Mouse (Mus musculus) intestine, postnatal 0 days (tissue): ENCODE results near the gene Itga2b. TPM values are rescaled to one million over a fixed set of nuclear protein-coding genes. Genes with fewer than 3 reads are reported as not detected.
"Not testable (repeated sequence)": the region's sequence is repeated elsewhere in the genome, so short reads cannot be mapped to it uniquely, and the experiment has no call there.

Experiments used
- ATAC-seq: fragments of 200-750 bp; cut with Nextera tagmentation; 2 replicates; pipeline ENCODE4 v1.8.0; 2017; ENCODE audit warnings: mild to moderate bottlenecking, moderate TSS enrichment, moderate library complexity
- H3K27ac ChIP-seq: fragments of 300-500 bp; sonication (generic); 2 replicates; pipeline ENCODE4 v1.5.1; 2014; ENCODE audit warnings: mild to moderate bottlenecking, low read depth, low read length, moderate library complexity
- H3K27me3 ChIP-seq: fragments of 300-500 bp; sonication (generic); replicated peaks from 2 replicates; pipeline ENCODE4 v1.6.1; 2014; ENCODE audit warnings: low read length, mixed read lengths; ENCODE audit not compliant: control insufficient read depth, insufficient read depth
- H3K36me3 ChIP-seq: fragments of 300-500 bp; sonication (generic); 2 replicates; pipeline ENCODE4 v1.6.1; 2014; ENCODE audit warnings: mild to moderate bottlenecking, moderate library complexity; ENCODE audit not compliant: control insufficient read depth, insufficient read depth
- H3K4me1 ChIP-seq: fragments of 300-500 bp; sonication (generic); replicated peaks from 2 replicates; pipeline ENCODE4 v1.6.1; 2014; ENCODE audit warnings: antibody characterized with exemption, low read length, mixed read lengths; ENCODE audit not compliant: control insufficient read depth, insufficient read depth
- H3K4me2 ChIP-seq: fragments of 300-500 bp; sonication (generic); replicated peaks from 2 replicates; pipeline ENCODE4 v1.6.1; 2014; ENCODE audit warnings: low read depth, mild to moderate bottlenecking, moderate library complexity
- H3K4me3 ChIP-seq: fragments of 300-500 bp; sonication (generic); 2 replicates; pipeline ENCODE4 v1.5.1; 2014; ENCODE audit warnings: low read depth, low read length
- H3K9ac ChIP-seq: fragments of 300-500 bp; sonication (generic); 2 replicates; pipeline ENCODE4 v1.6.1; 2014; ENCODE audit warnings: mild to moderate bottlenecking, low read depth, low read length
- H3K9me3 ChIP-seq: fragments of 300-500 bp; sonication (generic); 2 replicates; pipeline ENCODE4 v1.6.1; 2016; ENCODE audit warnings: mixed run types; ENCODE audit not compliant: control insufficient read depth
- CTCF ChIP-seq: sonication (generic); IDR thresholded peaks from 2 replicates; pipeline ENCODE4 v1.5.1; 2016; ENCODE audit warnings: low read depth, mild to moderate bottlenecking, control low read depth, antibody characterized with exemption, moderate library complexity
- WGBS: fragments of 180-500 bp; shearing (Covaris S2); extraction: QIAGEN DNeasy Blood & Tissue Kit; methylation state at CpG from one replicate; pipeline ENCODE4 v1.1.7; 2014; 5-methylcytosine and 5-hydroxymethylcytosine counted together
- polyA plus RNA-seq: library from polyadenylated mRNA; unstranded; fragments of >200 nt; fragmentation: Nextera tagmentation; extraction: Ambion mirVana; gene quantifications from 2 replicates; pipeline ENCODE4 v1.2.1, GENCODE M21; 2015

Gene Itga2b
- polyA plus RNA-seq, 1 experiment from 2014 or later: 2.5 TPM

DNA sequence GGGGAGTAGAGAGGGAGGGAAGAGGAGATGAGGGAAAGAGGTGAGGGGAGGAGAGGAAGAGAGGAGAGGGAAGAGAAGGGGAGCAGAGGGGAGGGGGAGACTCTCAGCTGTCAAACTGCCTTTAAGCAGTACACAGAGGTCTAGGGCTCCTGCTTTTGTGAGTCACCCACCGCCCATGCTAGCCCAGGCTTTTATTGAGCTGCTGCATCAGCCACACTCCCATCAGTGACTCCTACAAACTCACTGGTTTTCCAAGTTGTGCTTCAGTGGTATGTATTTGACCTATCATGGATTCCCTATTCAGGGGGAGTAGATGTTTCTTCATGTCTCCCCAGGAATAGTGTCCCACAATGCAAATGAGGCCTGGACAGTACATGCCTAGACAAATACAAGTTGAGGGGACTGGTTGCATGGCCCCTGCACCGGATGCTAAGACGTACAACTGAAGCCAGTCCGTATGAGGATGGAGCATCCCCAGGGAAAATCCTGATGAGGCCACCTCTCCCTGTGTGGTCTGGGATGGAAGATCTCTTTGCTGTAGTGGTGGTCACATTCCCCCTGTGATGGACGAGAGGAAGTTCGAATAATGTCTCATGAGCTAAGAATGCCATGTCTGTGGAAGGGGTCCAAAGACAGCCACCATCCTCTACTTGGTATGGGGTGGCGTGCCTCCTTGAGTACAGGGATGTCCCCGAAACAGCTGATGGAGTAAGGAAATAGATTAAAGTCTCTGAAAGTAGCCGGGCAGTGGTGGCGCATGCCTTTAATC, 54.7 kb downstream of the Itga2b start:
- Histone ChIP-seq H3K4me3 (no peak overlapping the region), H3K9ac (no peak overlapping the region), H3K9me3 (no peaks in the 10 kb centered on the region), H3K4me2 (no peak overlapping the region), H3K27me3 (no peaks in the 10 kb centered on the region), H3K27ac (no peak overlapping the region), H3K36me3 (no peaks in the 10 kb centered on the region), H3K4me1 (no peaks in the 10 kb centered on the region)
- no peak for ATAC-seq
- 65% methylated on average over 10 of the region's 10 CpGs for WGBS
- TF ChIP-seq CTCF: no peak

DNA sequence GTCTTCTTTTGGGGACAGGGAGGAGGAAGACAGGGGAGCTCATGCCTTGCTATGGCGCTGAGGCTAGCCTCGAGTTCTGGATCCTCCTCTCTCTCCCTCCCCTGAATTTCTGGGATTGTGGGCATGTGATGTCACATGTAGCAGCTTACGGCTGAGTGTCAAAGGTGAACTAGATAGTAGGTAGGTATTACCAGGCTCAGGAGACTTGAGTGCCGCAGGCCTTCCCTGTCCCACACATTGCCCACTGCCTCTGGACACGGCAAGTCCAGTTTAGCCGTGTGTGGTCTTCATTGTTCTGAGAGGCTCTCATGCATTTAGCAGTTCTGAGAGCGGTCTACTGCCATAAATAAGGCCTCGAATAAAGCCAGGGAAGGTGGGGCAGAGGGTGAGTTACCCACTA, 56.9 kb downstream of the Itga2b start:
- Histone ChIP-seq H3K27ac (no peak overlapping the region), H3K4me2 (no peak overlapping the region), H3K9me3 (no peaks in the 10 kb centered on the region), H3K4me1 (no peaks in the 10 kb centered on the region; the same call in 1 of the 2 replicates), H3K27me3 (no peaks in the 10 kb centered on the region), H3K9ac (no peak overlapping the region), H3K4me3 (no peak overlapping the region), H3K36me3 (no peaks in the 10 kb centered on the region)
- ATAC-seq: no peak
- no peak for TF ChIP-seq CTCF
- 72% methylated on average over 8 of the region's 8 CpGs for WGBS

DNA sequence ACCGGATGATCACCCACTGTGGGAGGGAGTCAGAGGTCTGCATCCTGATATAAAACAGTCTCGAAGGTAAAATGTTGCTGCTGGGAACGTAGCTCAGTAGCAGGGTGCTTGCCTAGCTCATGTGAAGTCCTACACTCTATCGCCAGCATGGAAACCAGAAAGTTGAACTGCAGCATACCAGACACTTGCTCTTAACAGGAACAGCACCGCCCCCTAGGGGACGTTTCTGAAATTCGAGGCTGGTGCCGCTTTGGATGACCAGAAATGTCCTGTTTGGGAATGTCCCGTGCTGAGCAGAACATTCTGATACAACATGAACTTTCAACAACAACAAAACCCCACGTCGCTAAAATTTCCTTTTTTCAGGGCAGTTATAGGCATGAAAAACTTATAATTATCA, 58.2 kb downstream of the Itga2b start:
- TF ChIP-seq CTCF: peak; percentile 95
- H3K9me3 ChIP-seq: no peaks in the 10 kb centered on the region
- no peaks in the 10 kb centered on the region for H3K36me3 ChIP-seq
- H3K9ac ChIP-seq: no peak overlapping the region
- no peak overlapping the region for H3K4me2 ChIP-seq
- 6% methylated on average over 11 of the region's 11 CpGs for WGBS
- H3K27ac ChIP-seq: no peak overlapping the region
- H3K27me3 ChIP-seq: no peaks in the 10 kb centered on the region
- no peak for ATAC-seq
- no peaks in the 10 kb centered on the region; the same call in 1 of the 2 replicates for H3K4me1 ChIP-seq
- no peak overlapping the region for H3K4me3 ChIP-seq

DNA sequence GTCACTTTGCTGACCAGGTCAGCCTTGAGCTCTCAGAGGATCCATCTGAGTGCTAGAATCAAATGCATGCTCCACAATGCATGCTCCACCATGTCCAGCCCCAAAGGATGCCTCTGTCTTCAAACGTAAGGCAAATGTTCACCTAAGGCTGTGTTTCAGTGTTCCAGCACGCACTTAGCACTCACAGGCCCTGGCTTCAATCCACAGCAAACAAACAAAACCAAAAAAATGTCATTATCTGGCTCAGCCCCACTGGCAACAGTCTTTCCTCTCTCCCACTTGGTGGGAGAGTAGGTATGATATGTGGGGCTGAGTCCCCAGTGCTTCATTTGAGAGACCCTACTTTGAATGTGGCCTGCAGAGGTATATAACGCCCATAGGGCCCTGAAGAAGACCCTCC, 58.9 kb downstream of the Itga2b start:
- no peak for ATAC-seq
- Histone ChIP-seq H3K27me3 (no peaks in the 10 kb centered on the region), H3K36me3 (no peaks in the 10 kb centered on the region), H3K27ac (no peak overlapping the region), H3K9me3 (no peaks in the 10 kb centered on the region), H3K4me2 (no peak overlapping the region), H3K4me3 (no peak overlapping the region), H3K9ac (no peak overlapping the region), H3K4me1 (peaks cover under 1% of the 10 kb centered on the region; the same call in 1 of the 2 replicates)
- TF ChIP-seq CTCF: no peak
- 69% methylated on average over 3 of the region's 3 CpGs for WGBS

DNA sequence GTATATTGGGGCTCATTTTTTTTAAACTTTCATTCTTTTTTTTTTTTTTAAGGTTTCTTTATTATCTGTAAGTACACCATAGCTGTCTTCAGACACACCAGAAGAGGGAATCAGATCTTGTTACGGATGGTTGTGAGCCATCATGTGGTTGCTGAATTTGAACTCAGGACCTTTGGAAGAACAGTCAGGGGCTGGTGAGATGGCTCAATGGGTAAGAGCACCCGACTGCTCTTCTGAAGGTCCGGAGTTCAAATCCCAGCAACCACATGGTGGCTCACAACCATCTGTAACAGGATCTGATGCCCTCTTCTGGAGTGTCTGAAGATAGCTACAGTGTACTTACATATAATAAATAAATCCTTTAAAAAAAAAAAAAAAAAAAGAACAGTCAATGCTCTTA, 59.6 kb downstream of the Itga2b start:
- WGBS: 89% methylated on average over 3 of the region's 3 CpGs
- not testable (repeated sequence) for H3K9me3 ChIP-seq, H3K4me1 ChIP-seq, H3K27ac ChIP-seq, H3K27me3 ChIP-seq, H3K4me2 ChIP-seq, ATAC-seq, H3K4me3 ChIP-seq, H3K9ac ChIP-seq, H3K36me3 ChIP-seq

DNA sequence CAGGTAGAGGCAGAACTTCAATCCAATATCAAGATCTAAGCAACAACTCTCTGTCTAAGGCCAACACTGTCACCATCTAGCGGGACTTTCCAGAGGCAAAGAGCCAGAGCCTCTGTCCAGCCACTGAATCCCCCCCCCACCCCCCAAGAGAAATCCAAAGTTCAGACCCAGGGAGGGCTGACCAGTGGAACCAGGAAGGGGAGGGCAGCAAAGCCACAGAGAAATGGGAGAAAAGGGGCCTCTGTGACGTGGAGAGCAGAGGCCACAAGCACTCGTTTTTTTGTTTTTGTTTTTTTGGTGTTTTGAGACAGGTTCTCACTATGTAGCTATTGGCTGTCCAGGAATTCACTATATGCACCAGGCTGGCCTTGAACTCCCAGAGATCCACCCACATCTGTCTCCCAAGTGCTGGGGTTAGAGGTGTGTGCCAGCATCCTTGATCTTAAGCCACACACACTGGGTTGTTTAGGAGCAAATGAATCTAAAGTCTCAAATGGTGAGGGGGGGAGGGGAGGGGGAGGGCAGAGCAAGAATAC, 60.1 kb downstream of the Itga2b start:
- Histone ChIP-seq H3K36me3 (peaks cover 3% of the 10 kb centered on the region; the same call in 1 of the 2 replicates), H3K9me3 (no peaks in the 10 kb centered on the region), H3K4me3 (no peak overlapping the region), H3K4me2 (no peak overlapping the region), H3K9ac (no peak overlapping the region), H3K27me3 (no peaks in the 10 kb centered on the region), H3K4me1 (peaks cover 2% of the 10 kb centered on the region; the same call in 1 of the 2 replicates), H3K27ac (no peak overlapping the region)
- WGBS: 76% methylated on average over 3 of the region's 3 CpGs
- no peak for ATAC-seq
- no peak for TF ChIP-seq CTCF
